Mouse (Mus musculus): ENCODE measurements around the gene Psmd2. TPM values are rescaled to one million over a fixed set of nuclear protein-coding genes. Genes with fewer than 3 reads are reported as not detected.

Psmd2 gene
- polyA plus RNA-seq (2015; fragmentation: Nextera tagmentation; extraction: Ambion mirVana): 365 and 371 TPM in 2 replicates

GRCm38 (mm10) chr16:20651076-20651946, at the start of gene Psmd2:
Gene Psmd2, plus strand, starts transcription at chr16:20651652.
- peaks cover 19% of the 10 kb centered on the region for H3K4me1 ChIP-seq (ENCODE audit: control insufficient read depth, insufficient read depth, low read length)
- H3K4me2 ChIP-seq (ENCODE audit: low read length): peak within 1 kb of the TSS; percentile 73
- peaks cover 12% of the 10 kb centered on the region for H3K36me3 ChIP-seq (ENCODE audit: control insufficient read depth, insufficient read depth, low read length)
- peak within 1 kb of the TSS; percentile 73 for H3K4me3 ChIP-seq (ENCODE audit: low read depth, low read length)
- H3K9ac ChIP-seq (ENCODE audit: low read depth, low read length): peak within 1 kb of the TSS; percentile 86
- WGBS: 2% methylated on average over 46 of the region's 46 CpGs
- ATAC-seq: peak; percentile 97
- peak within 1 kb of the TSS; percentile 85 for H3K27ac ChIP-seq (ENCODE audit: low read length)
- no peaks in the 10 kb centered on the region for H3K9me3 ChIP-seq (replicated peaks; ENCODE audit: control insufficient read depth, low read length, poor library complexity, severe bottlenecking)
- H3K27me3 ChIP-seq (ENCODE audit: control insufficient read depth, insufficient read depth, low read depth, low read length): no peaks in the 10 kb centered on the region

GRCm38 (mm10) chr16:20604705-20605104, 46.7 kb upstream of the Psmd2 start:
- Histone ChIP-seq H3K36me3 (ENCODE audit: control insufficient read depth, insufficient read depth, low read length) (peaks cover 33% of the 10 kb centered on the region), H3K4me2 (ENCODE audit: low read length) (no peak overlapping the region), H3K27me3 (ENCODE audit: control insufficient read depth, insufficient read depth, low read depth, low read length) (no peaks in the 10 kb centered on the region), H3K4me1 (ENCODE audit: control insufficient read depth, insufficient read depth, low read length) (peaks cover 5% of the 10 kb centered on the region), H3K9ac (ENCODE audit: low read depth, low read length) (no peak overlapping the region), H3K27ac (ENCODE audit: low read length) (no peak overlapping the region), H3K9me3 (replicated peaks; ENCODE audit: control insufficient read depth, low read length, poor library complexity, severe bottlenecking) (no peaks in the 10 kb centered on the region), H3K4me3 (ENCODE audit: low read depth, low read length) (no peak overlapping the region)
- ATAC-seq: 0 out of 2 replicates have a peak, but pooled peaks have one; percentile 27
- 65% methylated on average over 9 of the region's 9 CpGs for WGBS

GRCm38 (mm10) chr16:20610501-20611356, 40.7 kb upstream of the Psmd2 start:
- Histone ChIP-seq H3K36me3 (ENCODE audit: control insufficient read depth, insufficient read depth, low read length) (peaks cover 17% of the 10 kb centered on the region), H3K27ac (ENCODE audit: low read length) (peak overlapping the region; percentile 89), H3K4me1 (ENCODE audit: control insufficient read depth, insufficient read depth, low read length) (peaks cover 20% of the 10 kb centered on the region), H3K4me2 (ENCODE audit: low read length) (peak overlapping the region; percentile 89), H3K27me3 (ENCODE audit: control insufficient read depth, insufficient read depth, low read depth, low read length) (no peaks in the 10 kb centered on the region), H3K9me3 (replicated peaks; ENCODE audit: control insufficient read depth, low read length, poor library complexity, severe bottlenecking) (no peaks in the 10 kb centered on the region), H3K4me3 (ENCODE audit: low read depth, low read length) (peak overlapping the region; percentile 84), H3K9ac (ENCODE audit: low read depth, low read length) (peak overlapping the region; percentile 95)
- peak; percentile 79 for ATAC-seq
- under 1% methylated on average over 28 of the region's 28 CpGs for WGBS

GRCm38 (mm10) chr16:20611357-20612227, 39.9 kb upstream of the Psmd2 start, which contains the start of the genes Eef1akmt4, Gm49333 and Alg3:
Gene Eef1akmt4, plus strand, starts transcription at chr16:20611593.
Gene Gm49333, plus strand, starts transcription at chr16:20611610.
Gene Alg3, minus strand, starts transcription at chr16:20611735.
- Histone ChIP-seq H3K4me1 (ENCODE audit: control insufficient read depth, insufficient read depth, low read length) (peaks cover 20% of the 10 kb centered on the region), H3K27me3 (ENCODE audit: control insufficient read depth, insufficient read depth, low read depth, low read length) (no peaks in the 10 kb centered on the region), H3K36me3 (ENCODE audit: control insufficient read depth, insufficient read depth, low read length) (peaks cover 10% of the 10 kb centered on the region), H3K9me3 (replicated peaks; ENCODE audit: control insufficient read depth, low read length, poor library complexity, severe bottlenecking) (no peaks in the 10 kb centered on the region), H3K9ac (ENCODE audit: low read depth, low read length) (peak within 1 kb of the TSS; percentile 95), H3K27ac (ENCODE audit: low read length) (peak within 1 kb of the TSS; percentile 89), H3K4me2 (ENCODE audit: low read length) (peak within 1 kb of the TSS; percentile 89), H3K4me3 (ENCODE audit: low read depth, low read length) (peak within 1 kb of the TSS; percentile 84)
- ATAC-seq: peak; percentile 93
- WGBS: 2% methylated on average over 41 of the region's 41 CpGs

GRCm38 (mm10) chr16:20619541-20620398, 31.7 kb upstream of the Psmd2 start:
- peak overlapping the region; percentile 96 for H3K27ac ChIP-seq (ENCODE audit: low read length)
- H3K9me3 ChIP-seq (replicated peaks; ENCODE audit: control insufficient read depth, low read length, poor library complexity, severe bottlenecking): no peaks in the 10 kb centered on the region
- ATAC-seq: peak; percentile 18; the same call in 1 of the 2 replicates
- H3K9ac ChIP-seq (ENCODE audit: low read depth, low read length): peak overlapping the region; percentile 94
- H3K4me3 ChIP-seq (ENCODE audit: low read depth, low read length): peak overlapping the region; percentile 89
- under 1% methylated on average over 70 of the region's 83 CpGs for WGBS
- H3K36me3 ChIP-seq (ENCODE audit: control insufficient read depth, insufficient read depth, low read length): no peaks in the 10 kb centered on the region
- peaks cover 13% of the 10 kb centered on the region for H3K4me1 ChIP-seq (ENCODE audit: control insufficient read depth, insufficient read depth, low read length)
- no peaks in the 10 kb centered on the region for H3K27me3 ChIP-seq (ENCODE audit: control insufficient read depth, insufficient read depth, low read depth, low read length)
- H3K4me2 ChIP-seq (ENCODE audit: low read length): peak overlapping the region; percentile 77

- Histone ChIP-seq H3K4me1 (ENCODE audit: control insufficient read depth, insufficient read depth, low read length) (peaks cover 13% of the 10 kb centered on the region), H3K27ac (ENCODE audit: low read length) (peak overlapping the region; percentile 96), H3K9me3 (replicated peaks; ENCODE audit: control insufficient read depth, low read length, poor library complexity, severe bottlenecking) (no peaks in the 10 kb centered on the region), H3K36me3 (ENCODE audit: control insufficient read depth, insufficient read depth, low read length) (no peaks in the 10 kb centered on the region), H3K27me3 (ENCODE audit: control insufficient read depth, insufficient read depth, low read depth, low read length) (no peaks in the 10 kb centered on the region), H3K9ac (ENCODE audit: low read depth, low read length) (peak overlapping the region; percentile 94), H3K4me3 (ENCODE audit: low read depth, low read length) (peak overlapping the region; percentile 89), H3K4me2 (ENCODE audit: low read length) (peak overlapping the region; percentile 77)
- peak; percentile 6 for ATAC-seq
- under 1% methylated on average over 9 of the region's 9 CpGs for WGBS
These were observed 31.1 kb upstream of the Psmd2 start for GRCm38 (mm10) chr16:20620399-20620735.

- WGBS: under 1% methylated on average over 32 of the region's 32 CpGs
- no peaks in the 10 kb centered on the region for H3K27me3 ChIP-seq (ENCODE audit: control insufficient read depth, insufficient read depth, low read depth, low read length)
- no peaks in the 10 kb centered on the region for H3K36me3 ChIP-seq (ENCODE audit: control insufficient read depth, insufficient read depth, low read length)
- ATAC-seq: peak; percentile 8
- H3K9ac ChIP-seq (ENCODE audit: low read depth, low read length): peak overlapping the region; percentile 94
- peak overlapping the region; percentile 77 for H3K4me2 ChIP-seq (ENCODE audit: low read length)
- H3K4me1 ChIP-seq (ENCODE audit: control insufficient read depth, insufficient read depth, low read length): peaks cover 13% of the 10 kb centered on the region
- H3K4me3 ChIP-seq (ENCODE audit: low read depth, low read length): peak overlapping the region; percentile 89
- peak overlapping the region; percentile 96 for H3K27ac ChIP-seq (ENCODE audit: low read length)
- H3K9me3 ChIP-seq (replicated peaks; ENCODE audit: control insufficient read depth, low read length, poor library complexity, severe bottlenecking): no peaks in the 10 kb centered on the region
These were observed 30.7 kb upstream of the Psmd2 start for GRCm38 (mm10) chr16:20620751-20621190.

Measured in midbrain, embryonic 16.5 days (tissue).